Mouse (Mus musculus) liver, embryonic 14.5 days (tissue): ENCODE data around the gene Tmem86b.

ENCODE experiments used
- CTCF ChIP-seq: IDR thresholded peaks from 2 replicates; pipeline ENCODE4 v1.5.1; 2016; ENCODE audit warnings: antibody characterized with exemption, low read depth, control low read depth
- EP300 ChIP-seq: IDR thresholded peaks from 2 replicates; pipeline ENCODE4 v1.6.1; 2016; ENCODE audit warnings: antibody characterized with exemption, low read depth

DNA sequence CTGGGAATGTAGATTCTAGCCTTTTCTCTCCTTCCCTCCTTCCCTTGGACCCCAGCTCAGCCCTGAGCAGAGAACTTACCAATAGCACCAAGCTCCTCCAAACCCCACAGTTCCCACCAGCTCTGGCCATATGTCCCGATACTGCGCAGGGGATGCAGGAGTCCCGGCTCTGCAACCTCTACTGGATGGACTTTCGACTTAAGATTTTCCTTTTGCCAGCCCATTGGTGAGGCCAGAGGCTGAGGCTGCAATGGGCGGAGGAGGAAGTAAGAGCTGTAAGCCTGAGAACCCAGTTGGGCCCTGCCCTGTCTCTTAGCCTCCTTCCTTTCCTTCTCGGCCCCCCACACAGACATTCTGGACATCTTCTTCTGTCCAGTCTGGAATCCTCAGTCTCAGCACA lies 28.3 kb downstream of the Tmem86b start:
- TF ChIP-seq CTCF: no peak
- TF ChIP-seq EP300: no peak
